Mouse (Mus musculus) urinary bladder, postnatal 10 days (tissue): ENCODE results near the gene Tmem200b.

Source experiments
- DNase-seq: peaks from one replicate; pipeline ENCODE4 v3.0.0; 2022; ENCODE audit warnings: low spot score

Tmem200b gene

DNA sequence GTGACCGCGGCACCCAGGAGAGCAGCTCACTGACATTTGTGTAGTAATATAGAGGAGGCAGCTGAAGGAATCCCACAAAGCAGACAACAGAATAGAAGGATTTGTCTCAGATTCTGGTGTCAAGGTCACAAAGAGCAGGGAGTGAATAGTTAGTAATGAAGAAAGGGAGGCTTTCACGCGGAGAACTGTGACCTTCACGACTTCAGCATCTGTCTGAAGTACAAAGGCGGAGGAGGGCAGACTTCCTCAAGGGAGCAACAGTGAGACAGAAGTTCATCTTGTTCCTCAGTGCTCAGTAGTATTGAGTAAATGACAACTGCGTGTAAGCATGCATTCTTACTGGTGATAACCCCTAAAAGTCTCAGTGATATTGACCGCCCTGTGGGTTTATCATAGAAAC lies 29.1 kb downstream of the Tmem200b start:
- DNase-seq, result no peak

DNA sequence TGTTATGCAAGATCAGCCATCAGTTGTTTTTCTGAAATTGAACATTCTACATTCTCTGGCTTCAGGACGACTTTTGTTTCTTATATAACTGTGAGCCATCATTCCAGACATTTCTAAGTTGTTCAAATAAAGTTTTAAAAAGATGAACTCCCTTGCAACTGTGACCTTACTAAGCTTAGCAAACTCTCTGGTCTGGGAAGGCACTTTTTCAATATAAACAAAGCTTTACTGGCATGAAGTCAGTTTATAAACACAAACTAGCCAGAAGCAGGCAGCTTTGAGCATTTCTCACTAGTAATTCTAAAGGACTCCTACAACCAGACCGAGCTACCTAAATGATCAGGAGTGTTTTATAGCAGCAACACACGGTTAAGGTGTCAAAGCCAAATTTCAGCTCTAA lies 35.6 kb downstream of the Tmem200b start:
- no peak for DNase-seq

DNA sequence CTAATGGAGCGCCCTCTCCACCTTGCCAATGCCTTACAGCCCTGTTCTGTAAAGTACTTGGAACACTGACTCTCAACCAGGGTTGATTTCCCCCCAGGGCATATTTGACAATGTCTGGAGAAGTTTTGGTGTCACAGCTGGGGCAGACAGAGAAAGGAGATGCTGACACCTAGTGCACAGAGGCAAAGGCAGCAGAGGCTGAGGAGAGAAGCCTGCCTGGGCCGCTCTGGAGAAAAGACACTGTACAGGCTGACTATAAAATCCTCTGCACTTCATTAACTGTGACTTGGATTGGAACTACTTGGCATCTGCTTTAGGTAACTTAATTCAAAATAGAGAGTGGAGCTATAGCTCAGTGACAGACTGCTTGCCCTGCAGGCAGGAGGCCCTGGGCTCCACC lies 47.3 kb downstream of the Tmem200b start:
- DNase-seq, result no peak

DNA sequence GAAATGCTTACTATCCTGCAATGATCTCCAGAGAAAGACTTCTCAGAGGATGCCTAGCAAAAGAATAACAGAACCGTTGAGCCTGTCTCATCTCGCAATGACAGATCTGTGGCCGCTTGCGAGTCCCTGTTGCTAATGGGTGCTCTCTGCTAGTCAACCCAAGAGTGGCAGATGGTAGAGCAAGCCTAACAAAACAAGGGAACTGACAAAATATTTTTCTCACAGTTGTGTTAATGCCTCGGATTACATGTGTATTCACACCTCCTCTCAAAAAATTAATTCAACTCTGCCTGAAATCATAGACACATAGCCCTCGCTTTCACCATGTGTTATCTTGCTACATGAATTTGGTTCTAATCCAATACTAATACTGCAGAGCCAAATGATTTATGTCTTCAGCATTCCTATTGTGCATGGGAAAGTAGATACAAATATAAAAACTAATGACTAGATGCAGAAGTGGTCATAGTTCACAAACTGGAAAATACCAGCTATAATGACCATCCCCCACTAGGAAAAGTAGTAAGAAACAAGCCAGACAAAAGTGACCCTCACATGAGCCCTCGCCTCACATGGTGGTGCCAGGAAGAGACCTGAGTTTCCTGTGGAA lies 48.8 kb downstream of the Tmem200b start:
- no peak for DNase-seq
